Mouse (Mus musculus): ENCODE measurements around the gene Cggbp1.

- TF ChIP-seq HCFC1 (IDR thresholded peaks at IDR 0.05; ENCODE audit: borderline replicate concordance, insufficient read depth, low read length) (no peak; the same call in 1 of the 2 replicates), ZNF384 (IDR thresholded peaks at IDR 0.05; ENCODE audit: low read depth, low read length) (no peak), MAFK (IDR thresholded peaks at IDR 0.05; ENCODE audit: insufficient read depth, low read depth, low read length) (no peak), ZC3H11A (IDR thresholded peaks at IDR 0.05; ENCODE audit: borderline replicate concordance, low read depth, low read length) (no peak)
These were observed at the start of gene Cggbp1, which contains the start of gene Zfp654 for GRCm38 (mm10) chr16:64851563-64852362.
